Mouse (Mus musculus) embryo, embryonic 11 days (tissue): ENCODE measurements around the gene Mcrip1.
"Not testable (repeated sequence)": the region's sequence is repeated elsewhere in the genome, so short reads cannot be mapped to it uniquely, and the experiment has no call there.

Source experiments
- DNase-seq: peaks from one replicate; pipeline ENCODE4 v3.0.0-alpha.2; 2015

Mcrip1 gene

GRCm38 (mm10) chr11:120549168-120549945 lies at the start of gene Mcrip1:
TSS of gene Mcrip1 (minus strand) at chr11:120549727.
- peak; percentile 95 for DNase-seq

- no peak for DNase-seq
These were observed 49.5 kb upstream of the Mcrip1 start for GRCm38 (mm10) chr11:120598990-120599549.

DNA sequence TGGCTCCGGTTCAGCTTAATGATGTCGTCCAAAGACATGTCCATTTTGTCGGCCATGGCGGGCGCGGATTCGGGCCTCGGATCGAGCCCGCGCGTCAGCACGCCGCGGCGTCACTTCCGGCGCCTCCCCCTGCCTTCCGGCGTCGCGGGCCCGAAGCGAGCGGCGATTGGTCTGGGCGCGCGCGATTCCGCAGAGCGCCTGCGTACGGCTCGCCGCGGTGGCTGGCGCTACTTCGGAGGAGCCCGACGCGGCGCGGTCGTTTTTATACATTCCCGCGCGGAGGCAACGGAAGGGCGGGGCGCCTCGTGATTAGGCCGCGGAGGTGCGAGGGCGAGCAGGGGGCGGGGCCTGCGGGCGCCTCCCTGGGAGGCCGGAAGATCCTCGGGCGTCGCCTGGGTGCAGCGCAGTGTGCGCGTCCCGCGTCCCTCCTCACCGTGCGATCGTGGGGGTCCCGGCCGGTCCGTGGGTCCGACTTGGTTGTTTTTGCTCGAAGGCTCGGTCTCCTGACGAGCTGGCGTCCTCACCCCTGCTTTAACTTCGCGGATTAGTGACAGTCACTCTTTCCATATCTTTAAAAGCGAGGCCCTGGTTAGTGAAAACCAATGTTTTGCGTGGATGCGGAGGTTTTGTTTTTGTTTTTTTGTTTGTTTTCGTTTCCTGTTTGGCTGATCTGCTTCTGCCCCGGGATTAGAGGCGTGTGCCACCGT lies 48.9 kb upstream of the Mcrip1 start, which contains the start of the genes Alyref and Anapc11:
Alyref (minus strand) TSS at position 83 of the 707 bp plus-strand sequence.
Anapc11 (plus strand) TSS at position 139 of the 707 bp plus-strand sequence.
- DNase-seq = peak; percentile 99

DNA sequence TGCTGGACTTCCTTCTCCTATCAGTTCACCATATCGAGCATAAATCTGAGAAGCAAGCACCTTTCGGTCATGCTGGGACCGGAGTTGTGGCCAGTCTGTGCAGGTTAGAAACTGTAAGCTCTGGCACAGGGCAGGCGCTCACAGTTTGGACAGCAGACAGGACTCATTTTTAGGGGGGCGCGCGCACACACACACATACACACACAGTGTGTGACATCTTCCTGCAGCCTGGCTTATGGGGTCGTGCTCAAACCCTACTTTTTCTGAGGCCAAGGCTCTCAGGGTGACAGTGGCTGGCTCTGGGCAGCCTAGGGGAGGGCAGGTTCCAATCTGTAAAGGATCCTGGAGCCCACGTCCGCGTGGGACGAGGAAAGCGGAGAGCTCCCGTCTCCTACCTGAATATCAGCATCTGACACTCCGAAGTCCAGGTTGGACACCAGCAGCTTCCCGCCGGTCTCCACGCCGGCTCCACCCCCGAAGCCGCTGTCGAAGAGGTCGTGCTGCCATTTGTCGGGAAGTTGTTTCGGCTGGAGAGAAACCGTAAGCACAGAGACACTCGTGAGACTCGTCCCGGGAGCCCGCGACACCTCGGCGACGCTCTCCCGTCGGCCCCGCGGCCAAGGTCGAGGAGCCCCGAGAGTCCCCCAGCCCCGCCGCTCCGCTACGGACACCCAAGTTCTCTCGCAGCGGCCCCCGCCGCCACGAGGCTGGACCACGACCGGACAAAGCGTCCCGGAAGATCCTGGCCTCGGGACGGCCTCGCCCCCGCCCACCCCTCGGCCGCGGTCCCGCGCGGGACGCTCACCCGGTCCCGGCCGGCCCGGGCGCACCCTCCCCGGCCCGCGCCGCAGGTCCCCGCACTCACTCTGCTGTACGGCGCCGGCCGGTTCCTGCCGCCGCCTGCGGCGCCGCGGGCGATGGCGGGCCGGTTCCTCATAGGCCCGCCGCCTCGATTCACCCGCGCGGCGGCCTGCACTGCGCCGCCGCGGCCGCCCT lies 48.0 kb upstream of the Mcrip1 start:
- DNase-seq = peak; percentile 24

DNA sequence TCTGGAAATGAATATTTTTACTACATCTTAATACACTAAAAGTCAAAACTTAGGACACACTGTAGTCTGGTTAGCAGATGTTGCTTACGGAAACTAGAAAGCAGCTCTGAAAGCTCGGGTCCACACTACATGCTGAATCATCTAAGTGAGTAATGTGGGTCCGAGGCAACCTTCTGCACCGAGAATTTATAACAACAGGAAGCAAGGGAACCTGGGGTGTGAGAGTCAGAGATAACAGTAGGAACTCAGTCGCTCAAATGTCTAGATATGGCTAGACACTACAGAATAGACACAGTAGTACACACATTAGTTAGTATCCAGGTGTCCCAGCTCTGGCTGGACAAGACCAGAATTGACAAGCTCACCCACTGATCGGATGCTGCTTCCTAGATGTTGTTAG lies 39.0 kb upstream of the Mcrip1 start:
- DNase-seq = no peak

GRCm38 (mm10) chr11:120583937-120584336 lies 34.4 kb upstream of the Mcrip1 start:
- no peak for DNase-seq

GRCm38 (mm10) chr11:120582982-120583293 lies 33.4 kb upstream of the Mcrip1 start:
- DNase-seq = not testable (repeated sequence)

- peak; percentile 22 for DNase-seq
These were observed 32.9 kb upstream of the Mcrip1 start for GRCm38 (mm10) chr11:120582268-120582981.

GRCm38 (mm10) chr11:120581490-120582267 lies 32.2 kb upstream of the Mcrip1 start, which contains the start of gene Arhgdia:
TSS of gene Arhgdia (minus strand) at chr11:120581624.
- peak; percentile 93 for DNase-seq

GRCm38 (mm10) chr11:120580871-120581331 lies 31.4 kb upstream of the Mcrip1 start:
- peak; percentile 65 for DNase-seq

DNA sequence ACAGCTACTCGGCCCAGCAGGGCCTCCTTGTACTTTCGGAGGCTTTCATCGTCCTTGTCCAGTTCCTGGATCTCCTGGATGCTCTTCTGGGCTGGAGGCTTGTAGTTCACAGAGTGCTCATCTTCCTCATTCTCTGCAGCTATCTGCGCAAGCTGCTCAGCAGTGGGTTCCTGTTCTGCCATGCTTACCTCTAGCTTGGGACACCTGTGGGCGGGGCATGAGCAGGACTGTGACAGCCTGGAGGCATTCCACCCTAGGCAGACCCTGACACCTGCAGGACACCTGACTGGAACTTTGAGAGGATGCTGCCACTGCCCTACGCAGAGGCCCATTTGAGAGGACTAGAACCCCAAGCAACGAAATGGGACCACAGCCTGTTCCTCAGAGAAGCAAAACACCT lies 30.7 kb upstream of the Mcrip1 start:
- DNase-seq = no peak

DNA sequence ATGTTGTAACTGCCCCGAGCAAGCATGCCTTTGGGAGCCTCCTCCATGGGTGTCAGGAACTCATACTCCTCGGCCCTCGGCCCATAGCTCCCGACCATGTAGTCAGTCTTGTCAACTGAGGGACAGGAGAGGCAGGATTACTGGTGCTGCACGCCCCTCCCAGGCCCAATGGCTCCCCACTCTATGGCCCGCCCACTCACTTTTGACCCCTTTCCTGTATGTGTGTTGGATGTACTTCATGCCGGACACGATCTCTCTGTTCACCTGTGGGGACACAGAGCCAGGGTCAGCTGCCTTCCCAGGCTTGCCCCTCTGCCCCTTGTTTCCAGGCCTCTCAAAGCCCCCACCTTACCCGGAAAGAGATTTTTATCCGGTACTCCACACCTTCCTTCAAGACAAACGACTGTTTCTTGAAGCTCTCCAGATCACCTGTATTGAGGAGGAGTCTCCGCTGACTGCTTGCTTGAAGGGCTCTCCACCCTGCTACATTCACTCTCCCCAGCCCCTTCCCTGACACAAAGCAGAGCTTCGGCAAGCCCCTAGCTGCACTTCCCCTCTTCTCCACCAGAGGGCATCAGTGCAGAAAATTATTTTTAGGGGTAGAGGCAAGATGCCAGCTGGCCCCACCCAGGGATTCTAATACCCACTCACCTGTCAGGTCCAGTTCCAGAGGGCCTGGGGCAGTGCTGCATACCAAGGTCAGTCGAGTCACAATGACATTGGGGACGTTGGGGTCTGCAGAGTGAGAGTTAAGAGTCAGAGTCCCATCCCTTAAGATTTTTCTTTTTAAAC lies 30.0 kb upstream of the Mcrip1 start:
- DNase-seq = peak; percentile 84

DNA sequence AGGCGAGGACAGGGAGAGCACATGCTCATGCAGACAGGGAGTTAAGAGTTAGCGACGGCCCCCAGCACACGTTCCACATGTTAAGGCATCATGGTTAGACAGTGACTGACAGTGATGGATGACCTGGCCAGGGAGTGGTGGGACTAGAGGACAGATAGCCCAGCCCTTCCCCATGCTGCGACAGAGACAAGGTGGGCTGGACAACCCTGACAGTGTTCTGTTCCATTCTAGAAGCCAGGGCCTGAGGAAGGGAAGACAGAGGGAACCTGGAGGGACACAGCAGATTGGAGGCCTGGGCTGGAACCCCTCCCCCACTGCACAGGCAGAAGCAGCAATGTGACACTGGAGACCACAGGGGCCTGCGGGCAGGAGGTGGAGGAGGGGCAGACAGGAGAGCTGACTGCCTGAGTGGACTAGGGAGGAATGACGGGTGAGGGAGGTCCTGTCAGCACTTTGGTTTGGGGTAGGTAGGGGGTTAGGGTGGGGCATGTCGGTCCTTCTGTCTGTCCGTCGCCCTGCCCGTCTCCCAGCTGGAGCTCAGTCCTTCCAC lies 29.2 kb upstream of the Mcrip1 start:
- no peak for DNase-seq

DNA sequence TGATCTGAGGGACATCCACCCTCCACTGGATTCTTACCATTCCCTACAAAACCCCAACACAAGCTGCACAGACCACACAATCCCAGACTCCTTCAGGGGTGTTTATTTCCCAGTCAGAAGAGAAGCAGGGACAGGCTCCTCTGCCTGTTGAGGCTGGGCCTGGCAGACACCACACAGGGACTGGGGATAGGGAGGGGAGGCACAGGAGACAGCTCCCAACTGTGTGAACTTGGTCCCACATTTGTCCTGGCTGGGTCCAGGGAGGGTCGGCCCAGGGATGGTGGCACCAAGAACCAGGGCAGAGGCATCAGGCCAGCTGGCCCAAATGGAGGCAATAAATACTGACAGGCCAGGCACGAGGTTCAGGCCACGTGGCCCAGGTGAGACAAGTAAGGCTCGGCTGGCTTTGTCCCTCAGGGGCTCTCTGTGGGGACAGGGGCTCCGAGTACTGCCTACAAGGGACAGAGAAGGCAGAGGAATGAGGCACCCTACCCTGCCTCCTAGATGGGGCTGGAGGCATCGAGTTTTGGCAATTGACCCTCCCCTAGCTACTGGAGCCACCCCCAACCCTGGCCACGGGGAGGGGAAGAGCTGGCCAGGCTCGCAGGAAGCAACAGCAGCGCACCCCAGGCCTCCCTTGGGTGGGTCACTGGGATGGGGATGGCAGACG lies 28.6 kb upstream of the Mcrip1 start:
- DNase-seq = no peak

GRCm38 (mm10) chr11:120577211-120578023 lies 27.9 kb upstream of the Mcrip1 start:
- DNase-seq = peak; percentile 34

GRCm38 (mm10) chr11:120576365-120576981 lies 26.9 kb upstream of the Mcrip1 start:
- no peak for DNase-seq

GRCm38 (mm10) chr11:120575940-120576339 lies 26.4 kb upstream of the Mcrip1 start:
- no peak for DNase-seq

GRCm38 (mm10) chr11:120575046-120575445 lies 25.5 kb upstream of the Mcrip1 start:
- DNase-seq = no peak
